Mouse (Mus musculus) embryo, embryonic 11 days (tissue): ENCODE results near the gene Scaf8.
"Not testable (repeated sequence)": the region's sequence is repeated elsewhere in the genome, so short reads cannot be mapped to it uniquely, and the experiment has no call there.

ENCODE experiments used
- DNase-seq: peaks from one replicate; pipeline ENCODE4 v3.0.0-alpha.2; 2015

Gene Scaf8

DNA sequence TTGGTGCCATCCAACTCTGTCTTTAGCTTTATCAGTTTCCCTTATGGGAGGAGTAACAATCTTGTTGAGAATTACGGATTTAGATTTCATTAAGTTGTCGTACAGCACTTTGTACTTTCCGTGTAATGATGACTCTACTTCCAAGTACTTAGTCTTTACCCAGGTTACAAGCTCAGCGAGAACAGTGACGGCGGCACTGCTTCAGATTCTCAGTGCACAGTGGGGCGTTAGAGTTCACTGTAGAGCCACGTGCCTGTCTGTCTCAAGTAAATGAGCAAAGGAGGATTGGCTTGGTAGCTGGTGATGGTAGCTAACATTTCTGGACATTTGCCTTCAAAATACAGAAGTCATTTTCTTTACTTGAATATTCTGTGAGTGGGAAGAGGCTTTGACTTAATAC lies 6.2 kb downstream of the Scaf8 start:
- DNase-seq: not testable (repeated sequence)

- DNase-seq: not testable (repeated sequence)
Observed at GRCm38 (mm10) chr17:3123581-3123980, 8.8 kb downstream of the Scaf8 start.

DNA sequence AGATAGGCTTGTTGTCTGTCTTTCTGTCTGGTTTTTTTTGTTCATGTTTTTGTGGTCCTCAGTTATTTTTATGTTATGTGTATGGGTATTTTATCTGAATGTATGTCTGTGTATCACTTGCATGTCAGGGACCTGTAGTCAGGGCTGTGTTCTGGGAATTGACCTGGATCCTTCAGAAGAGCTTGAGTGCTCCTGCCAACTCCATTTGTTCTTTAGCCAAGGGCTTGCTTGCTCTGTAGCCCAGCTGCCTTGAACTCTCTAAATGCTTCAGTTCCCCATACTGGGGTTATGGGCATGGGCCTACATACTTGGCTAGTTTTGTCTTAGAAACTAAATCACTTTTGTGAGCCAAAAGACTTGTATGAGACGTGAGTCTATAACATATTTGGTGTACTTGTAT lies 13.9 kb downstream of the Scaf8 start:
- DNase-seq: no peak

DNA sequence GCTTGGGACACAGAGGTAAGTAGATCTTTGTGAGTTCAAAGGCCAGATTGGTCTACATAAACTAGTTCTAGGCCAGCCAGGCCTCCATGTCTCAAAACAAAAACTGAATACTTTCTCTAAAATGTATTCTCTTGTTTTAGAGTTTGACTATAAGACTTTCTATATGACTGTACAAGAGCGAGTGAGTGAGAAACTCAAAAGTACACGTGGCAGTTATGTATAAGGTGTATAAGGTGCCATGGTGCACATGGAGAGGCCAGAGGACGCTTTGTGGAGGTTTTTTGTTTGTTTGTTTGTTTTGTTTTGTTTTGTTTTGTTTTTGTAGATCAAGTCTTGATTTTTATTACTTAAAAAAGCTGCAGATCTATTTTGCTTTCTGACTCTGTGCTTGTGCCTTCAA lies 15.0 kb downstream of the Scaf8 start:
- no peak for DNase-seq

DNA sequence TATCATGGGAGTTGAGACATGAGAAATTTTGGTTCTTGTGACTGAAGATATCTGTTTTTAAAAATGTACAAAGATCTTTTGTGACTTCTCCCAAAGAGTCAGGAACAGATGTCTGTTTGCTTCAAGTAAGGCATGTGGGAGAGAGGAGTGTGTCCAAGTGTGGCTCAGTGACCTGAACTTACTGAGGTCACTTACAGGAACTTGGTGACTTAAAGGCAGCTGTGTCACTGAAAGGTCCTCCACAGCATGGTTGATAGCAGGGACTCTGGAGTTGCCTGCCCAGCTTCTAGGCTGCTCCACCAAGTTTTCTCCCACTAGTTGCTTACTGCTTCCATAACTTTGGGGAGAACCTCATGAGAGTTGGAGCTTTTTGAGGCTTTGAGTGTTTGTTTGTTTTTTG lies 20.6 kb downstream of the Scaf8 start:
- DNase-seq: no peak

DNA sequence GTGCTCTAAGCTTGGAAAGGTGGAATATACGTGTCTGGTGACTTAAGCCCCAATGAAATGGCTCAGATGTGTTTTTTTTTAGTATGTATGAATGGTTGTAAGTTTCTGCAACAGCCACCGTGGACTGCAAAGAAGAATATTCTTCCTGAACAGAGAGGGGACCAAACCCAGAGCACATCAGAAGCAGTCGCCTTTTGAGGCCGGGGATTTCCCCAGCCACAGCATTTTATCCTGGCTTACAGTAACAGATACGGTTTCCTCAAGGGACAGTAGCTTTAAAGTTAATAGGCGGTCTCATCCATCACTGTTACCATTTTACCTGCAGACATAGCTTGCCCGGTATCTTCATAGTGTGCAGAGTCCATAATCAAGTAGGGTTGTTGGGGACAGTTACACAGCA lies 21.4 kb downstream of the Scaf8 start:
- DNase-seq: no peak

GRCm38 (mm10) chr17:3138387-3138786 lies 23.6 kb downstream of the Scaf8 start:
- DNase-seq: no peak

- no peak for DNase-seq
Observed at GRCm38 (mm10) chr17:3140100-3140499, 25.3 kb downstream of the Scaf8 start.

GRCm38 (mm10) chr17:3148853-3149252 lies 34.1 kb downstream of the Scaf8 start:
- no peak for DNase-seq

DNA sequence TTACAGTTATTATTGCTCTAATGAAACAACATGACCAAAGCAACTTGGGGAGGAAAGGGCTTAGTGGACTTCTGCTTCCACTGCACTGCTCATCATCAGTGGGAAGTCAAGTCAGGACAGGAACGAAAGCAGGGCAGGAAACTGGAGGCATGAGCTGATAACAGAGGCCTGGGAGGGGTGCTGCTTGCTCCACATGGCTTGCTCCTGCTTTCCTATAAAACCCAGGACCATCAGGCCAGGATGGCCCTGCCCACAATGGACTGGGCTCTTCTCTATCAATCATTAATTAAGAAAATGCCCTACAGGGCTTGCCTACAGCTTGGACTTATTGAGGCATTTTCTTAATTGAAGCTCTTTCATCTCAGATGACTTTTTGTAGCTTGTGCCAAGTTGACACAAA lies 34.8 kb downstream of the Scaf8 start:
- DNase-seq: no peak

GRCm38 (mm10) chr17:3150701-3151100 lies 35.9 kb downstream of the Scaf8 start:
- DNase-seq: not testable (repeated sequence)

DNA sequence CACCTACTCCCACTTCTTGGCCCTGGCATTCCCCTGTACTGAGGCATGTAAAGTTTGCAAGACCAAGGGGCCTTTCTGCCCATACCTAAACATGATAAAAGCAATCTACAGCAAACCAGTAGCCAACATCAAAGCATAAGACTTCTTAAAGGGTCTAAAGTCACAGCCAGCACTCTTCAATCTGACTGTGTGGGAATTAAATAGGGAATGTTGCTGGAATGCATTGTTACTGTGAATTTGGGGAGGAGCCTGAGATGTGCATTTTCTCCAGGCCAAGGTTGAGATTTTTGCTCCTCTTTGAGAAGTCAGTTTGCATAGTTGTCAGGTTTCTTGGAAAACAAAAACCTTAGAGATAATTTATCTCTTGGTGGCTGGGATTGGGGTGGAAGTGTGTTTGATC lies 36.4 kb downstream of the Scaf8 start:
- DNase-seq: no peak

GRCm38 (mm10) chr17:3156176-3156575 lies 41.4 kb downstream of the Scaf8 start:
- not testable (repeated sequence) for DNase-seq

- DNase-seq: no peak
Observed at GRCm38 (mm10) chr17:3157016-3157415, 42.2 kb downstream of the Scaf8 start.

DNA sequence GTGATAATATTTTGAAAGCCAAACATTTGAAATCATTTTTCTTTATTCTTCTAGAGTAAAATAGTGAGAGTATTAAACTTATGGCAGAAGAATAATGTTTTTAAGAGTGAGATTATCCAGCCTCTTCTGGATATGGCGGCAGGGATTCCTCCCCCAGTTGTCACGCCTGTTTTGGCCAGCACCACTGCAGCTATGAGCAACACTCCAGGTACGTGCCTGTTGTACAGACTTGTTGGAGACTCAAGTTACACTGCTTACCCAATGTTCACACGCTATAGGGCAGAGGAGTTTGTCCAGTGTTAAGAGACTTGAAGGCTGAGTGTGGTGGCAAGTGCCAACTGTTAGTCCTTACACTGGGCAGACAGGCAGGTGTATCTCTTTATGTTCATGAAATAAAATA lies 48.1 kb downstream of the Scaf8 start:
- no peak for DNase-seq

DNA sequence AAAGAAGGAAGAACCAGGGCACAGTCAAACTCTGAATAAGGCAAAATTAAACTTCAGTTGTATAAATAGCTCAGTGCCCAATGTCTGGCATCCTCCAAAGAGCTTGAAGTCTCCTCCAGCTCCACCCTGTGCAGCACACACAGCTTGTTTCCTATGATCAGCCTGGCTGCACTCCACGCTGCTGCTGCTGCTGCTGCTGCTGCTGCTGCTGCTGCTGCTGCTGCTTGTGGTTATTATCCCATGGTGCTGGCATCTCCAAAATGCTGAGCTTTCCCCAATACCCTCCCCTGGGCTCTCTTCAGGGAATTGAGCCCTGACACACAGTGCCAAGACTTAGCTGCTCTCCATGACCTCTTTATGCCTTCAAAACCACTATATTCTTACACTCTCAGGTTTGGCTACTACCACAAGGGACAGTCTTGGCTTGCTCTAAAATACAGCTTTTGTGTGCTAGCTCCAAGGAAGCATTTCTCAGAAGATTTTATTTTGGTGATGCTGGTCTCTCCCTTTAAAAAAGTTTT lies 65.7 kb downstream of the Scaf8 start:
- DNase-seq: not testable (repeated sequence)

DNA sequence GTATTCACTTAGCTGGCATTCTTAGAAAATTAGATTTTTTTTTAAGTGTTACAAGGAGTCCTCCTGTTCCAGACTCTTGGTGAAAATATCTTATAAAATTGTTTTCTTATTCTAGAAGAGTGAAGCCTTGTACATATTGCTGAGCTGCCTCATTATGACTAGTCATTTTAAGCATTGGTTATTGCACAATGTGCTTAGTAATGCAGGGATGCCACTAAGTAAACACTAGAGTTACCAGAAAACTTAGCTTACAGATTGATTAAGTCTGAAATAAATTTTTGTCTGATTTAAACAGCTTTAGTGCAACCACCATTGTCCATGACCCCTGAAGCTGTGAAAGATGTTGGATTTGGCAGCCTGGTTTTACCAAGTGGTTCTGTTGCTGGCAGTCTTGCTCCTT lies 80.7 kb downstream of the Scaf8 start:
- not testable (repeated sequence) for DNase-seq

DNA sequence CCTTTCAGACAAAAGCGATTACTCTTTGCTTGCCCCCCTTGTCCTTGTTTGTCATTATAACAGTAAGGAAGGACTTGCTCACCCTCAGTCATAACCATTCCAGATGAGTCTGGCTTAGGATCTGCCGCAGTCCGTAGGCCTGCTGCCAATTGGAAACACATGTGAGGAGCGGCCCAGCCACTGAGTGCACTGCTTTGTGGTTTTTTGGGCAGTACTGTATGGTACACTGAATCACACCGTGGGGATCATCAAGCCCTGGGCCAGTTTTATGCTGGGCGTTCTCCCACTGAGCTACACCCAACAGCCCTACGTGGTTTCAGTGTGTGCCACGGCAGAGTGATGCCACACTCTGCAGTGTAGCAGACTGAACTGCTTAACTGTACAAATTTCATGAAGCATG lies 85.6 kb downstream of the Scaf8 start:
- peak; percentile 53 for DNase-seq

DNA sequence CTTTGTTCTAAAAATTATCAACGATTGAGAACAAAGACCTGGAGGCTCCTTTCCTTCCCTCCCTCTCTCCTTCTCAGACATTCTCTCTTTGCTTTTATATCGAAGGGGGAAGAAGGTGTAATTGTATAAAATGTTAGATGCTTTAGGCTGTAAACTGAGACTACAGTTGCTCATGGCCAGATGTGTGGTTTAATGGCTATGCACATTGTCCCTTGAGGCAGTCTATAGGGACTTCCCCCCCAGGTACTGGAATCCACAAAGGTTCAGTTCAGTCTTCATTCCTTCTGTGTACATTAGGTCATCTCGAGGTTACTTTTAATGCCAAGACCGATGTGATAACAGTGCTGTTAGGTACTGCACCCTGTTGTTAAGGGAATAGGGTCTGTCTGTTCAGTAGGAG lies 89.1 kb downstream of the Scaf8 start:
- DNase-seq: no peak

GRCm38 (mm10) chr17:3204826-3205405 lies 90.1 kb downstream of the Scaf8 start:
- no peak for DNase-seq

- DNase-seq: no peak
Observed at GRCm38 (mm10) chr17:3206527-3207398, 92.0 kb downstream of the Scaf8 start.

GRCm38 (mm10) chr17:3207529-3208240 lies 92.9 kb downstream of the Scaf8 start:
- no peak for DNase-seq

DNA sequence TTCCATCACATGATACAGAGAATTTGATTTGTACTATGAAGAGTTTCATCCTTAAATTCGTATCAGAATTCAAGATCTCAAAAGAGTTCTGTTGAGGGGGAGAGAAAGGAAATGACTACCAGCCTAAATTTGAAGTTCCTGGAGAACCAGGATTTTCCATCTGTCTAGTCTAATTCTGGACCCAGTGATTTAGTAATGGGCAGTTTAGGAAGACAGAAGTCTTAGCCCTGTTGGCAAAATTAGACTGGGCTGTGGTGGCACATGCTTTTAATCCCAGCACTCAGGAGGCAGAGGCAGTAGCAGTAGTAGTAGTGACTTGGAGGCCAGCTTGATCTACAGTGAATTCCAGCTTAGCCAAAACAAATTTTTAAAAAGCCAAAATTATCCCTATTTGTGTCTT lies 93.7 kb downstream of the Scaf8 start:
- no peak for DNase-seq

DNA sequence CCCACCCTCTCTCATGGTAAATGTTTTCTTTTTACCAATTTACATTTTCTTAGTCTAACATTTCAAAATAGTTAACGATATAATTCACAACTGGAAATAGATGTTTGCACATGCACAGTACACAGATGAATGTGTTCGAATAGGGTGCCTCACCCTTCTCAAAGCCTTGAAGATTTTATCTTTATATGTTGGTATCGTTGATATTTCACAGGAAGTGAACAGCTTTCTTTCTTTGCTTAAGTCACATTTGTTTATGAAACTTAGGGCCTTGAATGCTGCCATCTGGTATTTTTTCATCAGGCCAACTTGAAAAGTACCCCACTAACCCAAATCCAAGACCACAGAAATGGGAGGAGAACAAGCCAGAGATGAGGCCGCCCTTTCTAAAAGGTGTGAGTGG lies 94.8 kb downstream of the Scaf8 start:
- no peak for DNase-seq
